Mouse (Mus musculus) heart, postnatal 14 days (tissue): Measurements from ENCODE around the gene Mrgprx2. TPM values are rescaled to one million over a fixed set of nuclear protein-coding genes. Genes with fewer than 3 reads are reported as not detected.
"Not testable (repeated sequence)": the region's sequence is repeated elsewhere in the genome, so short reads cannot be mapped to it uniquely, and the experiment has no call there.

Experiments
- DNase-seq, 2 experiments: peaks; one replicate each; pipeline ENCODE4 v3.0.0; 2021 to 2022
- intact Hi-C: fragments of 180-260 bp; cut with DNase I; formaldehyde crosslinking; loops from one replicate; pipeline ENCODE4 v1.15.1; 2025
- long read RNA-seq, 2 experiments: library from polyadenylated mRNA; stranded (forward); transcript quantifications; one replicate each; pipeline ENCODE4 v2.0.0; 2021
- total RNA-seq, 2 experiments: library from RNA; stranded (reverse); gene quantifications; 2 replicates each; pipeline ENCODE4 v1.2.3; 2021

Gene Mrgprx2
- not detected for total RNA-seq
- long read RNA-seq, experiment 1, result 0 reads
- long read RNA-seq, experiment 2, result 0 reads

DNA sequence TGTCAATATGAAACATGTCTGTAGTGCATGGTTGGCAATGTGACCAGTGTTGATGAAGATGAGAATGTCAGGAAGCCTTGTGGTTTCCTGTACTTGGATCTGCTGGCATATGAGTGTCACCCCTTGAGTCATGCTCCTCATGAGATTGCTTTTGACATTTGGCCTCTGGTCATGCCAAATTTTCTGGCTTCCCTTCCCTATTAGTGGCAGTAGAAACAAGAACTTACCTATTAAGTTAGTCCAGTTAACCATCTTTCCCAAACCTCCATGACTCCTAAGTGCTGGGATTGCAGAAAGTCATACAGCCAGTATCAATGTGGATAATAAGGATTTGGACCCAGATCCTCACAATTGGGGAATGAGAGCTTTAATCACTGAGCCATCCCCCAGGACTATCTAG, at the start of gene Mrgprx2:
Gene Mrgprx2 (minus strand): TSS at position 101 of the 400 bp plus-strand sequence.
- intact Hi-C loops, result no loop called here
- no peak for DNase-seq

GRCm38 (mm10) chr7:48456242-48456641, 42.9 kb downstream of the Mrgprx2 start, which contains the start of gene Mrgprb1:
Gene Mrgprb1 (minus strand): TSS chr7:48456342.
- no peak for DNase-seq
- intact Hi-C loops, result no loop called here

DNA sequence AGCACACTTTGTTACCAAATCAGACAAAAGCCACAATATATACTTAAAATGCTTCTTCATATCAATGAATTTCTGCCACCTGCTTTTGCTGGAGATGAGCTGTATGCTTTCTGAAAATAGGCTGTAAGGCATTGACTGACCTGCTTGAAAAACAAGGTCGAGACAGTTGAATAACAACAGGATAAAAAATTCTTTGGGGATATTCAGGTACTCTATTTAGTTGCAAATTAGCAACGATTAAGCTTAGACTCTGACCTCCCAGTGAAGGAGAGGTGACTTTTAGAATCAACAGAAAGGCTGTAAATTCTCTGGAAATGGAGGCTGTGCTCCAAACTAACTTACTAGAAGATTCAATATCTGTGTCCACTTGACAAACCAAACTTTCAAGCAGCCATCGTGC, 62.5 kb downstream of the Mrgprx2 start:
- intact Hi-C loops, result no loop called here

GRCm38 (mm10) chr7:48435936-48436335, 63.2 kb downstream of the Mrgprx2 start:
- DNase-seq, intact Hi-C loops: not testable (repeated sequence)

More for the DNA sequence above, 62.5 kb downstream of the Mrgprx2 start:
- no peak for DNase-seq

Other genes with a start within 250 kb of the Mrgprx2 start
- gene Mrgprb8, start 110.8 kb downstream of the Mrgprx2 start, total RNA-seq, result not detected
- under 1 TPM; 0.12 to 0.62 TPM for gene Mrgprb1, start 43.0 kb downstream of the Mrgprx2 start, total RNA-seq
- gene Mrgprb2, start 58.8 kb upstream of the Mrgprx2 start, total RNA-seq, result not detected
- not detected for gene Mrgprb3, start 144.5 kb upstream of the Mrgprx2 start, total RNA-seq